Mouse (Mus musculus): Measurements from ENCODE around the gene Prtn3. TPM values are rescaled to one million over a fixed set of nuclear protein-coding genes. Genes with fewer than 3 reads are reported as not detected.
A peak's percentile ranks its signal among the peaks of the same experiment; 100 is the strongest.

The Prtn3 gene
- polyA plus RNA-seq, 1 experiment from 2014 or later = 38.6 TPM

- under 1% methylated on average over 63 of the region's 63 CpGs for WGBS (ENCODE audit: insufficient replicate concordance)
- peak; percentile 76 for ATAC-seq
- Histone ChIP-seq H3K27ac (peak within 1 kb of the TSS; percentile 88), H3K9ac (peak within 1 kb of the TSS; percentile 84), H3K4me2 (peak within 1 kb of the TSS; percentile 96), H3K9me3 (replicated peaks) (no peaks in the 10 kb centered on the region), H3K4me1 (peaks cover 67% of the 10 kb centered on the region), H3K27me3 (replicated peaks) (peaks cover 21% of the 10 kb centered on the region), H3K36me3 (peaks cover 18% of the 10 kb centered on the region), H3K4me3 (peak within 1 kb of the TSS; percentile 85)
These were observed 52.4 kb downstream of the Prtn3 start, which contains the start of gene Arid3a for GRCm38 (mm10) chr10:79926491-79927323. Gene Arid3a (plus strand): TSS chr10:79927043.

DNA sequence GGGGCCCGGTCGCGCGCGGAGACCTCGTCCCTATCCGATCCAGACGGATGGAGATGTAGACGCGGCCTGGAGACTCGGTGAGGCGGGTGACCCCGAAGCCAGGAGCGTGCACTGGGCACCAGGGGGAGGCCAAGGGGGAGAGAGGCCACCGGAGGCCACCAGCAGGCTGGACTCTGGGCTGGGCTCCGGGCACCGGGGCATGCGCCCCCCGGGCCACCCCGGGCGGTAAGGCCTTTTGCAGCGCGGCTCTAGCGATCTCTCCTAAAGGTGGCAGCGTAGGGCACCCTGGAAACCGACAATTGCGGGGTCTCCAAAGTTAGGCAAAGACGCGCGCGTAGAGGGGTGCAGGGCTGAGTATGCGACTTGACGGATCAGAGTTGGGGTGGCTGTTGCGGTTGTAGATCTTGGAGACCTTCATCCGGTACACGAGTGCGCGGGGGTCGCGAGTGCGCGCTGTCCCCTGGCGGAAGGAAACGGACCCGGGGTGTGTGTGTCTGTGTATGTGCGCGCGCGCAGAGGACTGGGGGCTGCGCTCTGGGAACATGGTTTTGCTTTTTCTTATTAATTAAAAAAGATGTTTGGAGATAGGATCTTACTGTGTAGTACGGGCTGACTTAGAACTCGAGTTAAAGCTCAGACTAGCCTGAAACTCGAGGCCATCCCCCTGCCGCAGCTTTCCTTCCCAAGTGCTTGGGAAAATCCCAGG lies 53.2 kb downstream of the Prtn3 start:
- Histone ChIP-seq H3K27me3 (replicated peaks) (peaks cover 14% of the 10 kb centered on the region), H3K9me3 (replicated peaks) (no peaks in the 10 kb centered on the region), H3K4me1 (peaks cover 73% of the 10 kb centered on the region), H3K9ac (peak overlapping the region; percentile 84), H3K27ac (peak overlapping the region; percentile 88), H3K36me3 (peaks cover 26% of the 10 kb centered on the region), H3K4me3 (peak overlapping the region; percentile 85), H3K4me2 (peak overlapping the region; percentile 96)
- WGBS (ENCODE audit: insufficient replicate concordance) = under 1% methylated on average over 54 of the region's 54 CpGs
- ATAC-seq = peak; percentile 41

DNA sequence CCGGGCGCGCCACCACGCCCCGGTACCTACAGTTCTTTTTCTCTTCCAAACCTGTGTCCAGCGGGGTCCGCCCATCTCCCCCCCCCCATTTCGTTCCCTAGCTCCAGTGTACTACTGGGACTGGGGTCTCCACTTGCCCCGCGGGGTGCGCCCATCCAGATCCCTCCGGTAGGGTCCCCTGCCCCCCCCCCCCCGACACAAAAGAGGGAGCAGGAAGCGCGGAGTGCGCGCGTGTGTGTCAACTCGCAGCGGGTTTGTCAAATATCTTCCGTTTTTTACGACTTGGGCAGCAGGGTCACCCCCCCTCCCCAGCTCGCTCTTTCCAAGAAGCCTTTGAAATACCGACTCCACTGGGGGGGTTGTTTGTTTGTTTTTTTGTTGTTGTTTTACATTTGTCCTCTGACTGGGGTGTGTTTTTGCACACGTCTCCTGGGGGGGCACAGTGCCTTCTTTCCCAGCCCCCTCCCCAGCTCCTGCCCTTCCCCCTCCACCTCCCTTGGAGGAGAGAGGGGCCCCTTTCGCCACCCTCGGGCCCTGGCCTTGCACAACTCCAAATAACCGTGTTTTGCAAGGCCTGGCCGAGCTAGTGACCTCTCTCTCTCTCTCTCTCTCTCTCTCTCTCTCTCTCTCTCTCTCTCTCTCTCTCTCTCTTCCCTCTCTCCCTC lies 53.9 kb downstream of the Prtn3 start:
- 3% methylated on average over 29 of the region's 29 CpGs for WGBS (ENCODE audit: insufficient replicate concordance)
- Histone ChIP-seq H3K9ac (peak overlapping the region; percentile 84), H3K4me1 (peaks cover 80% of the 10 kb centered on the region), H3K4me2 (peak overlapping the region; percentile 96), H3K27ac (peak overlapping the region; percentile 88), H3K36me3 (peaks cover 32% of the 10 kb centered on the region), H3K4me3 (peak overlapping the region; percentile 85), H3K9me3 (replicated peaks) (no peaks in the 10 kb centered on the region), H3K27me3 (replicated peaks) (peaks cover 7% of the 10 kb centered on the region)
- ATAC-seq = no peak

- H3K9me3 ChIP-seq (replicated peaks) = no peaks in the 10 kb centered on the region
- H3K4me3 ChIP-seq = peak overlapping the region; percentile 85
- H3K4me1 ChIP-seq = peaks cover 81% of the 10 kb centered on the region
- peaks cover 41% of the 10 kb centered on the region for H3K36me3 ChIP-seq
- H3K27me3 ChIP-seq (replicated peaks) = 0 out of 2 replicates have a peak, but pooled peaks cover under 1% of the 10 kb centered on the region
- 28% methylated on average over 9 of the region's 9 CpGs for WGBS (ENCODE audit: insufficient replicate concordance)
- H3K4me2 ChIP-seq = peak overlapping the region; percentile 96
- no peak for ATAC-seq
- peak overlapping the region; percentile 84 for H3K9ac ChIP-seq
- peak overlapping the region; percentile 88 for H3K27ac ChIP-seq
These were observed 54.8 kb downstream of the Prtn3 start for GRCm38 (mm10) chr10:79928907-79929701.

- no peaks in the 10 kb centered on the region for H3K27me3 ChIP-seq (replicated peaks)
- peaks cover 86% of the 10 kb centered on the region for H3K4me1 ChIP-seq
- peaks cover 51% of the 10 kb centered on the region for H3K36me3 ChIP-seq
- peak overlapping the region; percentile 88 for H3K27ac ChIP-seq
- 86% methylated on average over 18 of the region's 18 CpGs for WGBS (ENCODE audit: insufficient replicate concordance)
- ATAC-seq = no peak
- no peak overlapping the region for H3K4me3 ChIP-seq
- H3K9ac ChIP-seq = no peak overlapping the region
- H3K9me3 ChIP-seq (replicated peaks) = no peaks in the 10 kb centered on the region
- H3K4me2 ChIP-seq = peak overlapping the region; percentile 96
These were observed 55.9 kb downstream of the Prtn3 start for GRCm38 (mm10) chr10:79929967-79930825.

DNA sequence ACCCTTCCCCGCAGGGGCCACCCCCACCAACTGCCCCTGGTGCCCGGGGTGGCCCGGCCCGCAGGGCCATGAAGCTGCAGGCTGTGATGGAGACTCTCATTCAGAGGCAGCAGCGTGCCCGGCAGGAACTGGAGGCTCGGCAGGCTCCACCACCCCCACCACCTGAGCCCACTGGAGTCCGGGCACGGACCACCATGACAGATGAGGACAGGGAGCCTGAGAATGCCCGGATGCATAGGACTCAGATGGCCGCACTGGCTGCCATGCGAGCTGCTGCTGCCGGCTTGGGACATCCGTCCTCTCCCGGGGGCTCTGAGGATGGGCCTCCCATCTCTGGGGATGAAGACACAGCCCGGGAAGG lies 56.5 kb downstream of the Prtn3 start:
- Histone ChIP-seq H3K9me3 (replicated peaks) (no peaks in the 10 kb centered on the region), H3K4me1 (peaks cover 88% of the 10 kb centered on the region), H3K36me3 (peaks cover 57% of the 10 kb centered on the region), H3K9ac (no peak overlapping the region), H3K27ac (no peak overlapping the region), H3K4me2 (0 out of 2 replicates have a peak overlapping the region, but pooled peaks have one; percentile 96), H3K4me3 (no peak overlapping the region), H3K27me3 (replicated peaks) (no peaks in the 10 kb centered on the region)
- 84% methylated on average over 16 of the region's 16 CpGs for WGBS (ENCODE audit: insufficient replicate concordance)
- ATAC-seq = no peak

DNA sequence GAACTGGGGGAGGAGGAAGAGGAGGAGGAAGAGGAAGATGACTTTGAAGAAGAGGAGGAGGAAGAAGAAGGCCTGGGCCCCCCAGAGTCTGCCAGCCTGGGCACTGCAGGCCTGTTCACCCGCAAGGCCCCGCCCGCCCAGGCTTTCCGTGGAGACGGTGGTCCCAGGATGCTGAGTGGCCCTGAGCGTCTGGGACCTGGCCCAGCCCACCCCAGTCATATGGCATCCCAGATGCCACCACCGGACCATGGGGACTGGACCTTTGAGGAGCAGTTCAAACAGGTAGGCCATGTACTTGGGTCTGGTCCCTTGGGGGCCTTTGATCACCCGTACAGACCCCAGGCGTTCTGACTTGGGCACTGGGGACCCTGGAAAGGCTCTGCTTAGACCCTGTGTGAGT lies 57.5 kb downstream of the Prtn3 start:
- H3K27ac ChIP-seq = no peak overlapping the region
- H3K36me3 ChIP-seq = peaks cover 65% of the 10 kb centered on the region
- H3K4me3 ChIP-seq = no peak overlapping the region
- no peak overlapping the region for H3K9ac ChIP-seq
- no peak for ATAC-seq
- H3K27me3 ChIP-seq (replicated peaks) = no peaks in the 10 kb centered on the region
- WGBS (ENCODE audit: insufficient replicate concordance) = 75% methylated on average over 9 of the region's 9 CpGs
- H3K9me3 ChIP-seq (replicated peaks) = no peaks in the 10 kb centered on the region
- H3K4me1 ChIP-seq = peaks cover 89% of the 10 kb centered on the region
- H3K4me2 ChIP-seq = 0 out of 2 replicates have a peak overlapping the region, but pooled peaks have one; percentile 2

DNA sequence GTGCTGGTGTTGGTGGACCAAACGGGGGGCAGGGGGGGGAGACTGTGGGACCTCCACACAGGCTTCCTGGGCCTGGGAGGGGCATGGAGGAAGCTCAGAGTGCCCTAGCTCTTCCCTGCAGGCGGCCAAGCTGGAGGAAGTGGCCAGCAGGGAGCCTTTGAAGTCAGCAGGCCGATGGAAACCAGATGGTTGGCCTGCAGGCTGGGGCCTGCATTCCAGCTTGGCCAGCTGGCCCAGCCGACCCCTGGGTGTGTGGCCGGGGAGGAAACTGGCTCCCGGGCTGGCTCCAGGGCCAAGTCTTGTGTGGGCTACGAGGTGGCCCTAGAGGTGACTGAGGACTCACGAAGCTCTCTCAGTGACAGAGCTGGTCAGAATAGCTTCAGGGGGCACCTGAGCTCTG lies 58.5 kb downstream of the Prtn3 start:
- Histone ChIP-seq H3K4me2 (peak overlapping the region; percentile 26; the same call in 1 of the 2 replicates), H3K4me3 (no peak overlapping the region), H3K27ac (peak overlapping the region; percentile 18; the same call in 1 of the 2 replicates), H3K27me3 (replicated peaks) (no peaks in the 10 kb centered on the region), H3K36me3 (peaks cover 73% of the 10 kb centered on the region), H3K4me1 (peaks cover 98% of the 10 kb centered on the region), H3K9ac (no peak overlapping the region), H3K9me3 (replicated peaks) (no peaks in the 10 kb centered on the region)
- ATAC-seq = no peak
- 55% methylated on average over 8 of the region's 8 CpGs for WGBS (ENCODE audit: insufficient replicate concordance)
